Mouse (Mus musculus): ENCODE measurements around the gene Srrt. TPM values are rescaled to one million over a fixed set of nuclear protein-coding genes. Genes with fewer than 3 reads are reported as not detected.

Srrt gene
- polyA plus RNA-seq, 1 experiment: 216 TPM

- TF ChIP-seq CTCF (IDR thresholded peaks at IDR 0.05; ENCODE audit: borderline replicate concordance, extremely low read depth, insufficient read depth, insufficient read length) (no peak), POLR2A (IDR thresholded peaks at IDR 0.05; ENCODE audit: borderline replicate concordance, extremely low read depth, insufficient read depth, insufficient read length, poor library complexity, severe bottlenecking) (no peak)
- no peak for DNase-seq (ENCODE audit: low read depth)
Measured at GRCm38 (mm10) chr5:137346983-137347382, 39.5 kb upstream of the Srrt start.

GRCm38 (mm10) chr5:137346388-137346787 lies 38.9 kb upstream of the Srrt start:
- DNase-seq (ENCODE audit: low read depth): no peak

GRCm38 (mm10) chr5:137345821-137346220 lies 38.3 kb upstream of the Srrt start:
- peak; percentile 32 for DNase-seq (ENCODE audit: low read depth)
- TF ChIP-seq POLR2A (IDR thresholded peaks at IDR 0.05; ENCODE audit: borderline replicate concordance, extremely low read depth, insufficient read depth, insufficient read length, poor library complexity, severe bottlenecking) (no peak), CTCF (IDR thresholded peaks at IDR 0.05; ENCODE audit: borderline replicate concordance, extremely low read depth, insufficient read depth, insufficient read length) (no peak)

More at GRCm38 (mm10) chr5:137346388-137346787, 38.9 kb upstream of the Srrt start:
- no peak for TF ChIP-seq CTCF (IDR thresholded peaks at IDR 0.05; ENCODE audit: borderline replicate concordance, extremely low read depth, insufficient read depth, insufficient read length)
- TF ChIP-seq POLR2A (IDR thresholded peaks at IDR 0.05; ENCODE audit: borderline replicate concordance, extremely low read depth, insufficient read depth, insufficient read length, poor library complexity, severe bottlenecking): no peak

GRCm38 (mm10) chr5:137343869-137344268 lies 36.4 kb upstream of the Srrt start:
- DNase-seq (ENCODE audit: low read depth): no peak
- no peak for TF ChIP-seq POLR2A (IDR thresholded peaks at IDR 0.05; ENCODE audit: borderline replicate concordance, extremely low read depth, insufficient read depth, insufficient read length, poor library complexity, severe bottlenecking)
- no peak for TF ChIP-seq CTCF (IDR thresholded peaks at IDR 0.05; ENCODE audit: borderline replicate concordance, extremely low read depth, insufficient read depth, insufficient read length)

GRCm38 (mm10) chr5:137343412-137343811 lies 35.9 kb upstream of the Srrt start:
- no peak for DNase-seq (ENCODE audit: low read depth)
- TF ChIP-seq POLR2A (IDR thresholded peaks at IDR 0.05; ENCODE audit: borderline replicate concordance, extremely low read depth, insufficient read depth, insufficient read length, poor library complexity, severe bottlenecking) (no peak), CTCF (IDR thresholded peaks at IDR 0.05; ENCODE audit: borderline replicate concordance, extremely low read depth, insufficient read depth, insufficient read length) (no peak)

- TF ChIP-seq CTCF (IDR thresholded peaks at IDR 0.05; ENCODE audit: borderline replicate concordance, extremely low read depth, insufficient read depth, insufficient read length) (no peak), POLR2A (IDR thresholded peaks at IDR 0.05; ENCODE audit: borderline replicate concordance, extremely low read depth, insufficient read depth, insufficient read length, poor library complexity, severe bottlenecking) (no peak)
- no peak for DNase-seq (ENCODE audit: low read depth)
Measured at GRCm38 (mm10) chr5:137342407-137343012, 35.0 kb upstream of the Srrt start.

- DNase-seq (ENCODE audit: low read depth): no peak
- TF ChIP-seq POLR2A (IDR thresholded peaks at IDR 0.05; ENCODE audit: borderline replicate concordance, extremely low read depth, insufficient read depth, insufficient read length, poor library complexity, severe bottlenecking) (no peak), CTCF (IDR thresholded peaks at IDR 0.05; ENCODE audit: borderline replicate concordance, extremely low read depth, insufficient read depth, insufficient read length) (no peak)
Measured at GRCm38 (mm10) chr5:137340222-137340621, 32.7 kb upstream of the Srrt start.

- peak; percentile 77 for DNase-seq (ENCODE audit: low read depth)
- no peak for TF ChIP-seq POLR2A (IDR thresholded peaks at IDR 0.05; ENCODE audit: borderline replicate concordance, extremely low read depth, insufficient read depth, insufficient read length, poor library complexity, severe bottlenecking)
- TF ChIP-seq CTCF (IDR thresholded peaks at IDR 0.05; ENCODE audit: borderline replicate concordance, extremely low read depth, insufficient read depth, insufficient read length): no peak
Measured at GRCm38 (mm10) chr5:137339290-137339979, 32.0 kb upstream of the Srrt start.

- TF ChIP-seq CTCF (IDR thresholded peaks at IDR 0.05; ENCODE audit: borderline replicate concordance, extremely low read depth, insufficient read depth, insufficient read length): no peak
- TF ChIP-seq POLR2A (IDR thresholded peaks at IDR 0.05; ENCODE audit: borderline replicate concordance, extremely low read depth, insufficient read depth, insufficient read length, poor library complexity, severe bottlenecking): no peak
- DNase-seq (ENCODE audit: low read depth): no peak
Measured at GRCm38 (mm10) chr5:137338663-137339289, 31.3 kb upstream of the Srrt start.

GRCm38 (mm10) chr5:137338256-137338655 lies 30.8 kb upstream of the Srrt start:
- DNase-seq (ENCODE audit: low read depth): peak; percentile 98
- TF ChIP-seq POLR2A (IDR thresholded peaks at IDR 0.05; ENCODE audit: borderline replicate concordance, extremely low read depth, insufficient read depth, insufficient read length, poor library complexity, severe bottlenecking): peak; percentile 24; the same call in 1 of the 2 replicates
- no peak for TF ChIP-seq CTCF (IDR thresholded peaks at IDR 0.05; ENCODE audit: borderline replicate concordance, extremely low read depth, insufficient read depth, insufficient read length)

- TF ChIP-seq POLR2A (IDR thresholded peaks at IDR 0.05; ENCODE audit: borderline replicate concordance, extremely low read depth, insufficient read depth, insufficient read length, poor library complexity, severe bottlenecking) (no peak), CTCF (IDR thresholded peaks at IDR 0.05; ENCODE audit: borderline replicate concordance, extremely low read depth, insufficient read depth, insufficient read length) (no peak)
Measured at GRCm38 (mm10) chr5:137337190-137337589, 29.7 kb upstream of the Srrt start.

More at GRCm38 (mm10) chr5:137337190-137337589, 29.7 kb upstream of the Srrt start:
- no peak for DNase-seq (ENCODE audit: low read depth)

Data from brain, embryonic 14.5 days (tissue).